Mouse (Mus musculus) MEL (cell line): ENCODE data around the gene Plxna4. TPM values are rescaled to one million over a fixed set of nuclear protein-coding genes. Genes with fewer than 3 reads are reported as not detected.

ENCODE experiments used
- DNase-seq: peaks from one replicate; pipeline ENCODE4 v3.0.0; 2011; ENCODE audit warnings: low read depth, low spot score
- H3K27ac ChIP-seq: 2 replicates; pipeline ENCODE4 v1.5.1; 2012; ENCODE audit warnings: low read depth, mild to moderate bottlenecking, control low read depth, low read length, moderate library complexity; ENCODE audit not compliant: control insufficient read depth
- H3K27me3 ChIP-seq, 2 experiments: fragments of 150-350 bp in 1 of 2; sonication (generic) in 1 of 2; 2 replicates each; pipeline ENCODE4 v1.6.1; 2012; ENCODE audit warnings: low read length in 2 of 2, mild to moderate bottlenecking in 2 of 2, improper control_type of control experiment in 1 of 2, moderate library complexity in 1 of 2; ENCODE audit not compliant: insufficient read depth in 2 of 2, control insufficient read depth in 1 of 2
- H3K36me3 ChIP-seq, 2 experiments: 2 replicates each; pipeline ENCODE4 v1.6.1; 2012 to 2014; ENCODE audit warnings: low read length in 2 of 2, improper control_type of control experiment in 1 of 2, inconsistent platforms in 1 of 2, mild to moderate bottlenecking in 1 of 2; ENCODE audit not compliant: insufficient read depth in 2 of 2, control insufficient read depth in 1 of 2
- H3K4me1 ChIP-seq, 2 experiments: fragments of 150-350 bp in 1 of 2; sonication (generic) in 1 of 2; 2 replicates each; pipeline ENCODE4 v1.6.1; 2012; ENCODE audit warnings: low read length in 2 of 2, improper control_type of control experiment in 1 of 2, mild to moderate bottlenecking in 1 of 2; ENCODE audit not compliant: insufficient read depth in 2 of 2, control insufficient read depth in 1 of 2
- H3K4me3 ChIP-seq, 2 experiments: fragments of 150-350 bp in 1 of 2; sonication (generic) in 1 of 2; 2 replicates each; pipeline ENCODE4 v1.5.1; 2012; ENCODE audit warnings: low read depth in 2 of 2, low read length in 2 of 2, mild to moderate bottlenecking in 2 of 2, moderate library complexity in 2 of 2, control low read depth in 1 of 2, improper control_type of control experiment in 1 of 2; ENCODE audit not compliant: control insufficient read depth in 1 of 2, insufficient read depth in 1 of 2
- H3K79me2 ChIP-seq: 2 replicates; pipeline ENCODE4 v1.6.1; 2012; ENCODE audit warnings: mild to moderate bottlenecking, low read length, moderate library complexity; ENCODE audit not compliant: control insufficient read depth, poor library complexity, insufficient read depth
- H3K9ac ChIP-seq: 2 replicates; pipeline ENCODE4 v1.6.1; 2012; ENCODE audit warnings: low read depth, mild to moderate bottlenecking, control low read depth, low read length, moderate library complexity; ENCODE audit not compliant: control insufficient read depth, poor library complexity, severe bottlenecking
- H3K9me3 ChIP-seq: fragments of 150-350 bp; sonication (generic); replicated peaks from 2 replicates; pipeline ENCODE4 v1.6.1; 2012; ENCODE audit warnings: mild to moderate bottlenecking, low read length, improper control_type of control experiment, moderate library complexity; ENCODE audit not compliant: insufficient read depth
- BHLHE40 ChIP-seq: IDR thresholded peaks from 2 replicates; pipeline ENCODE4 v1.6.1; 2012; ENCODE audit warnings: low read depth, mild to moderate bottlenecking, inconsistent platforms, low read length, improper control_type of control experiment, borderline replicate concordance
- CHD2 ChIP-seq: IDR thresholded peaks from 2 replicates; pipeline ENCODE4 v1.6.1; 2011; ENCODE audit warnings: low read length, improper control_type of control experiment
- E2F4 ChIP-seq: IDR thresholded peaks from 2 replicates; pipeline ENCODE4 v1.6.1; 2011; ENCODE audit warnings: low read depth, low read length, improper control_type of control experiment, borderline replicate concordance
- ELF1 ChIP-seq: IDR thresholded peaks from 2 replicates; pipeline ENCODE4 v1.6.1; 2014; ENCODE audit warnings: low read depth, mild to moderate bottlenecking, inconsistent platforms, low read length, improper control_type of control experiment, moderate library complexity
- EP300 ChIP-seq, 2 experiments: IDR thresholded peaks; 2 replicates each; pipeline ENCODE4 v1.6.1; 2011; ENCODE audit warnings: improper control_type of control experiment in 2 of 2, low read length in 2 of 2, low read depth in 1 of 2, mild to moderate bottlenecking in 1 of 2
- ETS1 ChIP-seq: IDR thresholded peaks from 2 replicates; pipeline ENCODE4 v1.6.1; 2012; ENCODE audit warnings: low read depth, mild to moderate bottlenecking, inconsistent platforms, low read length, improper control_type of control experiment, moderate library complexity
- GABPA ChIP-seq: IDR thresholded peaks from 2 replicates; pipeline ENCODE4 v1.6.1; 2012; ENCODE audit warnings: low read depth, mild to moderate bottlenecking, inconsistent platforms, low read length, improper control_type of control experiment, moderate library complexity
- GATA1 ChIP-seq: IDR thresholded peaks from 2 replicates; pipeline ENCODE4 v1.6.1; 2011; ENCODE audit warnings: low read depth, low read length, improper control_type of control experiment
- HCFC1 ChIP-seq: IDR thresholded peaks from 2 replicates; pipeline ENCODE4 v1.6.1; 2012; ENCODE audit warnings: low read depth, mild to moderate bottlenecking, inconsistent platforms, low read length, improper control_type of control experiment, moderate library complexity
- MAZ ChIP-seq: IDR thresholded peaks from 2 replicates; pipeline ENCODE4 v1.6.1; 2012; ENCODE audit warnings: low read depth, mild to moderate bottlenecking, inconsistent platforms, low read length, improper control_type of control experiment
- MYC ChIP-seq: IDR thresholded peaks from 2 replicates; pipeline ENCODE4 v1.6.1; 2011; ENCODE audit warnings: low read depth, mild to moderate bottlenecking, low read length, improper control_type of control experiment, moderate library complexity
- NELFE ChIP-seq: IDR thresholded peaks from 2 replicates; pipeline ENCODE4 v1.6.1; 2011; ENCODE audit warnings: low read depth, low read length, improper control_type of control experiment
- POLR2A ChIP-seq, 2 experiments: IDR thresholded peaks; 2 replicates each; pipeline ENCODE4 v1.6.1; 2011 to 2012; ENCODE audit warnings: low read length in 2 of 2, mild to moderate bottlenecking in 2 of 2, control low read depth in 1 of 2, improper control_type of control experiment in 1 of 2, low read depth in 1 of 2, moderate library complexity in 1 of 2; ENCODE audit not compliant: control insufficient read depth in 1 of 2, insufficient read depth in 1 of 2, poor library complexity in 1 of 2
- POLR2AphosphoS5 ChIP-seq: IDR thresholded peaks from 2 replicates; pipeline ENCODE4 v1.6.1; 2012; ENCODE audit warnings: low read depth, borderline replicate concordance, mild to moderate bottlenecking, inconsistent platforms, low read length, moderate library complexity, mixed read lengths
- RAD21 ChIP-seq: IDR thresholded peaks from 2 replicates; pipeline ENCODE4 v1.6.1; 2011; ENCODE audit warnings: mild to moderate bottlenecking, low read depth, low read length, improper control_type of control experiment
- RCOR1 ChIP-seq: IDR thresholded peaks from 2 replicates; pipeline ENCODE4 v1.6.1; 2012; ENCODE audit warnings: low read depth, mild to moderate bottlenecking, inconsistent platforms, low read length, improper control_type of control experiment
- TBP ChIP-seq: IDR thresholded peaks from 2 replicates; pipeline ENCODE4 v1.8.0; 2011; ENCODE audit warnings: low read depth, low read length, improper control_type of control experiment
- TCF12 ChIP-seq: IDR thresholded peaks from 2 replicates; pipeline ENCODE4 v1.6.1; 2014; ENCODE audit warnings: low read depth, mild to moderate bottlenecking, inconsistent platforms, low read length, improper control_type of control experiment, moderate library complexity
- UBTF ChIP-seq: IDR thresholded peaks from 2 replicates; pipeline ENCODE4 v1.6.1; 2012; ENCODE audit warnings: low read depth, mild to moderate bottlenecking, inconsistent platforms, low read length, improper control_type of control experiment, moderate library complexity, borderline replicate concordance; ENCODE audit not compliant: insufficient read depth
- USF2 ChIP-seq, 2 experiments: IDR thresholded peaks; 2 replicates each; pipeline ENCODE4 v1.6.1; 2011 to 2012; ENCODE audit warnings: improper control_type of control experiment in 2 of 2, low read length in 2 of 2, borderline replicate concordance in 1 of 2, inconsistent platforms in 1 of 2, low read depth in 1 of 2, mild to moderate bottlenecking in 1 of 2; ENCODE audit not compliant: insufficient read depth in 1 of 2
- ZC3H11A ChIP-seq: IDR thresholded peaks from 2 replicates; pipeline ENCODE4 v1.6.1; 2012; ENCODE audit warnings: low read depth, mild to moderate bottlenecking, inconsistent platforms, low read length, improper control_type of control experiment
- ZMIZ1 ChIP-seq: IDR thresholded peaks from 2 replicates; pipeline ENCODE4 v1.6.1; 2012; ENCODE audit warnings: low read depth, mild to moderate bottlenecking, inconsistent platforms, low read length, improper control_type of control experiment, moderate library complexity
- polyA plus RNA-seq, 2 experiments: library from polyadenylated mRNA; stranded (reverse) in 1 of 2; unstranded in 1 of 2; fragments of >175 nt in 1 of 2; fragments of >200 nt in 1 of 2; gene quantifications; 2 replicates each; pipeline versions ENCODE4 v1.2.1 to v1.2.4; 2012; ENCODE audit warnings: low replicate concordance in 2 of 2, low read depth in 1 of 2; ENCODE audit not compliant: insufficient read length in 2 of 2, insufficient read depth in 1 of 2, missing spikeins in 1 of 2
- total RNA-seq: library from RNA; depleted of rRNA; stranded (reverse); fragments of 300-350 nt; gene quantifications from 2 replicates; pipeline ENCODE4 v1.2.3, GENCODE M21; 2012

Plxna4 gene
- total and polyA plus RNA-seq, 3 experiments, result 0.01 TPM; not detected in 2

DNA sequence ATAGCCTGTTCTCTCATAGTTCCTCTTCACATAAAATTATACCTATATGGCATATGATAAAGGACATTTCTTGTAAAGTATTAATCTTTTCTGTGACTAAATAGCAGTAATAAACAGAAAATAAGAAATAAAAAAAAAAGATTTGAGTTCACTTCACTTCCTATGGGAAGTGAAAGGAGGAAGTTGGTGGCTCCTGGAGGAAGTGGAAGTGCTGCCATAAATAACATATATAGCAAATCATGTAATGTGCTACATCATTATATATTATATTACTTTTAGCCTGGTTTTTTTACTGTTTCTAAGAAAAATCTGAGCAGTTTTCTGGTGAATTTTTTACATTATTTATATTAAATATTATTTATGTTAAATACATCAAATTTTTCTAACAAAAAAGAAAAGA is 22.7 kb upstream of the Plxna4 start:
- no peak overlapping the region for H3K27ac ChIP-seq
- TF ChIP-seq USF2 (IDR thresholded peaks at IDR 0.05; ENCODE audit: borderline replicate concordance in 1 of 2, insufficient read depth in 1 of 2, low read depth in 1 of 2, low read length in 2 of 2) (no peak), MAZ (no peak), UBTF (no peak), GATA1 (no peak), NELFE (no peak), ELF1 (no peak), RAD21 (no peak), BHLHE40 (no peak), TCF12 (no peak), E2F4 (no peak), MYC (no peak), CHD2 (no peak), POLR2A (IDR thresholded peaks at IDR 0.05; ENCODE audit: control insufficient read depth in 1 of 2, insufficient read depth in 1 of 2, low read depth in 1 of 2, low read length in 2 of 2, poor library complexity in 1 of 2) (no peak), POLR2AphosphoS5 (no peak)
- no peaks in the 10 kb centered on the region for H3K79me2 ChIP-seq
- no peaks in the 10 kb centered on the region for H3K4me1 ChIP-seq
- no peaks in the 10 kb centered on the region for H3K27me3 ChIP-seq
- no peaks in the 10 kb centered on the region for H3K36me3 ChIP-seq
- no peak overlapping the region for H3K4me3 ChIP-seq
- no peaks in the 10 kb centered on the region for H3K9me3 ChIP-seq
- no peak overlapping the region for H3K9ac ChIP-seq
- no peak for DNase-seq

DNA sequence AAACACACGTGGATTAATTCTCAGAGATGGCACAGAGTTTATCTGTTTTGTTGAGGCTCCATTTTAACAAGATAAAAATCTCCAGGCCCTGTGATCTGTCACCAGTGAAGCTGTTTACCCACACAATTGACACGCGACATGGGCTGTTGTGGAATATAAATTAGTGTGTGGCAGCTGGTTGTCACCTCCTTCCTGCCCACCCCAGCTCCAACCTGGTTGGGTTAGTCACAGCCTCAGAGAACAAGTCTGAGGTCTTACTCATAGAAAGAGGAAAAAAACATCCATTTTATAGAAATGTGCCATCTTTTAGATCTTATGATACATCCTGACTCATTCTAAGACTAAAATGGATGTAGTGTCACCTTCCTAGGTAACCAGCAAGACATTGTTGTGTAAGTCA is 18.8 kb upstream of the Plxna4 start:
- no peak for TF ChIP-seq ZC3H11A
- Histone ChIP-seq H3K27ac (no peak overlapping the region), H3K4me3 (no peak overlapping the region), H3K36me3 (no peaks in the 10 kb centered on the region), H3K4me1 (no peaks in the 10 kb centered on the region), H3K9ac (no peak overlapping the region), H3K9me3 (no peaks in the 10 kb centered on the region), H3K79me2 (no peaks in the 10 kb centered on the region), H3K27me3 (no peaks in the 10 kb centered on the region)
- no peak for DNase-seq

DNA sequence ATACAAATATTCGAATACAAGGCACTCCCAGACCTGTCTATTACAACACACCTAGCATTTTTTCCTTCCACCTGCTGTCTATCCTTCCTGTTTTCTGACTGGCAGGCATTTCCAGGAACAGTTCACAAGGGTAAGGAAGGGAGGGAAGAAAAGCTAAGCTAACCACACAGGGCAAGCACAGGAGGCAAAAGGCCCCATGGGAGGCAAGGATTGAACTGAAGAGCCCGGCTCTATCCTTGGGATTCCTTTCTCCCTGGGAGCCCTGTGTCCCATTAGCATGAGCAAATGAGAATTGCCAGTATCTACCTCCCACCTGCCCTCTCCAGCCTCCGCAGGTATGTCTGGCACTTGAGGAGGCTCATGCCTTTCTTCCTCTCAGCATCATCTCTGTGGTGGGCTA is 17.6 kb upstream of the Plxna4 start:
- no peak overlapping the region for H3K27ac ChIP-seq
- no peaks in the 10 kb centered on the region for H3K27me3 ChIP-seq
- no peak overlapping the region for H3K4me3 ChIP-seq
- H3K9me3 ChIP-seq, result no peaks in the 10 kb centered on the region
- no peak overlapping the region for H3K9ac ChIP-seq
- DNase-seq, result no peak
- H3K79me2 ChIP-seq, result no peaks in the 10 kb centered on the region
- H3K4me1 ChIP-seq, result no peaks in the 10 kb centered on the region
- no peaks in the 10 kb centered on the region for H3K36me3 ChIP-seq
- TF ChIP-seq MYC, result no peak
- no peak for TF ChIP-seq ZC3H11A
- no peak for TF ChIP-seq POLR2AphosphoS5
- TF ChIP-seq RCOR1, result no peak
- no peak for TF ChIP-seq HCFC1
- no peak for TF ChIP-seq MAZ
- no peak for TF ChIP-seq ETS1
- TF ChIP-seq ZMIZ1, result no peak
- no peak for TF ChIP-seq RAD21
- no peak for TF ChIP-seq GABPA
- TF ChIP-seq EP300 (IDR thresholded peaks at IDR 0.05; ENCODE audit: low read depth in 1 of 2, low read length in 2 of 2), result no peak
- no peak for TF ChIP-seq TBP
- TF ChIP-seq GATA1, result no peak
